ENCODE assay signal across 21 mouse cellular contexts in the genomic region with DNA sequence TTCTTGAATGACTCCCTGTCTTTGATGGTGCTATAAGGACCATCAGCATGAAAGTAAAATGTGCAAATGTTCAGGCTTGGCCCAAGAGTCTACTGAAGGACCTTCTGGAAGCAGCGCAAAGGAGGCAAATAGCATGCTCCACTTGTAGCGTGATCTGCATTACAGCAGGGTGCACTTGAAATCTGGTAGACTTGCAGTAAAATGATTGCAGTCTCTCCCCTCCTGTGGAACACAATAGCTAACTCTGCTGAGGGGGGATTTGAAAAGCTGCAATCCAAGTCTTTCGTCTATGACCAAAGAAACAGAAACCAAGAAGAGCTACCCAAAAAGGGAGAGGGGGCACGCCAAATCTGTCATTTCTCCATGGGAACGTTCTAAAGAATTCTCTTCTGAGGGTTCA.
DNase-seq lines count a peak whose midpoint lies in the region; ATAC-seq and TF ChIP-seq lines count a peak whose summit lies in the region.
"Had no signal": no experiment of that assay in that cellular context is flagged by ENCODE, and none has a peak within 500 bp of the region (broad histone marks: within the 10 kb centered on the region; RNA-seq: fewer than 3 reads in every experiment).

No protein-coding gene starts in this region.

- 41% methylated on average over 5 of the region's 5 CpGs for WGBS in forebrain, embryonic 13.5 days
- whole genome bisulfite sequencing in midbrain, embryonic 10.5 days: 70% methylated on average over 5 of the region's 5 CpGs
- 27% methylated on average over 5 of the region's 5 CpGs for whole genome bisulfite sequencing in midbrain, postnatal 0 days

- DNase-seq in heart, adult 11 months: peak; percentile 56
- DNase-seq in heart, adult 9 months (ENCODE audit: low spot score in 2 of 2): no peak
- DNase-seq in midbrain, embryonic 10.5 days (ENCODE audit: low spot score): no peak
- peak; percentile 6 for DNase-seq in midbrain, postnatal 0 days (ENCODE audit: low spot score)
- DNase-seq in urinary bladder, postnatal 25 days (ENCODE audit: low spot score): no peak
- DNase-seq in cerebellum, adult 11 months: no peak
- DNase-seq: adrenal gland, postnatal 14 days; heart, postnatal 4 days; kidney, postnatal 4 days; lung, adult 18-20 months; lung, postnatal 14 days; thymus, adult 18-20 months had no signal

- H3K36me3 ChIP-seq in forebrain, embryonic 13.5 days (ENCODE audit: poor library complexity, severe bottlenecking): 0 out of 2 replicates have a peak, but pooled peaks cover 10% of the 10 kb centered on the region
- H3K36me3 ChIP-seq in midbrain, embryonic 10.5 days: peaks cover 15% of the 10 kb centered on the region
- no peaks in the 10 kb centered on the region for H3K36me3 ChIP-seq in midbrain, postnatal 0 days (ENCODE audit: insufficient read depth, low read length)
- H3K36me3 ChIP-seq: G1E; heart, embryonic 15.5 days; kidney, embryonic 15.5 days; stomach, embryonic 15.5 days had no signal

- H3K9me3 ChIP-seq in forebrain, embryonic 13.5 days (replicated peaks): no peaks in the 10 kb centered on the region
- H3K9me3 ChIP-seq in midbrain, embryonic 10.5 days (replicated peaks): no peaks in the 10 kb centered on the region
- no peaks in the 10 kb centered on the region for H3K9me3 ChIP-seq in midbrain, postnatal 0 days (ENCODE audit: low read length)
- H3K9me3 ChIP-seq: heart, embryonic 15.5 days; kidney, embryonic 15.5 days; megakaryocyte, embryonic 14.5 days; stomach, embryonic 15.5 days had no signal

- peaks cover 34% of the 10 kb centered on the region for H3K4me1 ChIP-seq in forebrain, embryonic 13.5 days
- peaks cover 40% of the 10 kb centered on the region for H3K4me1 ChIP-seq in midbrain, embryonic 10.5 days
- H3K4me1 ChIP-seq in midbrain, postnatal 0 days (ENCODE audit: insufficient read depth, low read length): peaks cover 14% of the 10 kb centered on the region; the same call in 1 of the 2 replicates
- H3K4me1 ChIP-seq: heart, embryonic 15.5 days; kidney, embryonic 15.5 days; megakaryocyte, embryonic 14.5 days; stomach, embryonic 15.5 days had no signal

- no peaks in the 10 kb centered on the region for H3K27me3 ChIP-seq in forebrain, embryonic 13.5 days
- no peaks in the 10 kb centered on the region for H3K27me3 ChIP-seq in midbrain, embryonic 10.5 days (ENCODE audit: low read depth, poor library complexity, severe bottlenecking)
- no peaks in the 10 kb centered on the region for H3K27me3 ChIP-seq in midbrain, postnatal 0 days (ENCODE audit: insufficient read depth, low read length)
- H3K27me3 ChIP-seq: heart, embryonic 15.5 days; kidney, embryonic 15.5 days; megakaryocyte, embryonic 14.5 days; stomach, embryonic 15.5 days had no signal

- H3K9ac ChIP-seq in forebrain, embryonic 13.5 days: peak overlapping the region; percentile 18; the same call in 1 of the 2 replicates
- H3K9ac ChIP-seq in midbrain, postnatal 0 days (replicated peaks; ENCODE audit: low read length, poor library complexity, severe bottlenecking): no peak overlapping the region
- H3K9ac ChIP-seq: heart, embryonic 15.5 days; kidney, embryonic 15.5 days; stomach, embryonic 15.5 days had no signal

- no peak overlapping the region for H3K4me2 ChIP-seq in forebrain, embryonic 13.5 days
- no peak overlapping the region for H3K4me2 ChIP-seq in midbrain, postnatal 0 days (ENCODE audit: low read depth, low read length, poor library complexity, severe bottlenecking)
- H3K4me2 ChIP-seq: heart, embryonic 15.5 days; kidney, embryonic 15.5 days; liver, embryonic 11.5 days; stomach, embryonic 15.5 days had no signal

- no peak overlapping the region for H3K4me3 ChIP-seq in forebrain, embryonic 13.5 days
- no peak overlapping the region for H3K4me3 ChIP-seq in midbrain, embryonic 10.5 days
- no peak overlapping the region for H3K4me3 ChIP-seq in midbrain, postnatal 0 days (ENCODE audit: low read depth, low read length)
- H3K4me3 ChIP-seq: heart, embryonic 15.5 days; kidney, embryonic 15.5 days; megakaryocyte, embryonic 14.5 days; myocyte; stomach, embryonic 15.5 days had no signal

- peak overlapping the region; percentile 79 for H3K27ac ChIP-seq in forebrain, embryonic 13.5 days
- peak overlapping the region; percentile 56 for H3K27ac ChIP-seq in midbrain, embryonic 10.5 days (replicated peaks)
- H3K27ac ChIP-seq in midbrain, postnatal 0 days (ENCODE audit: low read depth, low read length): peak overlapping the region; percentile 59
- H3K27ac ChIP-seq: heart, embryonic 15.5 days; kidney, embryonic 15.5 days; stomach, embryonic 15.5 days had no signal

- ATAC-seq in forebrain, embryonic 13.5 days: peak; percentile 36; the same call in 1 of the 2 replicates
- peak; percentile 54; the same call in 1 of the 2 replicates for ATAC-seq in midbrain, postnatal 0 days (ENCODE audit: low FRiP score)
- ATAC-seq: intestine, embryonic 16.5 days had no signal

- TF ChIP-seq CTCF in midbrain, postnatal 0 days (IDR thresholded peaks at IDR 0.05): no peak

Comparison
In these comparisons a context has a peak if more than half of its experiments do, and no peak if none do; other contexts are left out.
1. DNase-seq: peak in heart, adult 11 months (single experiment) and midbrain, postnatal 0 days (single experiment); none in heart, adult 9 months (0 of 2), midbrain, embryonic 10.5 days (single experiment), urinary bladder, postnatal 25 days (single experiment) and cerebellum, adult 11 months (single experiment).
2. Peak in every context shown above with its lines, with median percentiles within 50 percentile points of each other: H3K27ac ChIP-seq.